Mouse (Mus musculus): ENCODE results near the gene Haus6. TPM values are rescaled to one million over a fixed set of nuclear protein-coding genes. Genes with fewer than 3 reads are reported as not detected.

Gene Haus6
- polyA plus RNA-seq, 1 experiment from 2014 or later: 21.2 TPM

- Histone ChIP-seq H3K4me1 (replicated peaks; ENCODE audit: control insufficient read depth, insufficient read depth, low read length) (peaks cover 13% of the 10 kb centered on the region), H3K27me3 (ENCODE audit: control insufficient read depth, insufficient read depth, low read depth, low read length) (no peaks in the 10 kb centered on the region), H3K36me3 (ENCODE audit: control insufficient read depth, insufficient read depth, low read length) (peaks cover 16% of the 10 kb centered on the region), H3K9ac (ENCODE audit: low read length) (no peak overlapping the region), H3K27ac (ENCODE audit: low read length) (no peak overlapping the region), H3K4me3 (ENCODE audit: low read length) (no peak overlapping the region), H3K4me2 (ENCODE audit: low read depth, low read length) (no peak overlapping the region), H3K9me3 (ENCODE audit: control insufficient read depth, low read length) (no peaks in the 10 kb centered on the region)
- ATAC-seq (ENCODE audit: low read depth): no peak
- WGBS: 61% methylated on average over 4 of the region's 4 CpGs
Observed at GRCm38 (mm10) chr4:86580056-86580455, 31.8 kb downstream of the Haus6 start.

GRCm38 (mm10) chr4:86576630-86577225, 35.1 kb downstream of the Haus6 start:
- peak overlapping the region; percentile 92 for H3K9ac ChIP-seq (ENCODE audit: low read length)
- no peaks in the 10 kb centered on the region for H3K36me3 ChIP-seq (ENCODE audit: control insufficient read depth, insufficient read depth, low read length)
- no peak for ATAC-seq (ENCODE audit: low read depth)
- peak overlapping the region; percentile 85 for H3K4me3 ChIP-seq (ENCODE audit: low read length)
- H3K9me3 ChIP-seq (ENCODE audit: control insufficient read depth, low read length): no peaks in the 10 kb centered on the region
- 3% methylated on average over 11 of the region's 11 CpGs for WGBS
- H3K27me3 ChIP-seq (ENCODE audit: control insufficient read depth, insufficient read depth, low read depth, low read length): no peaks in the 10 kb centered on the region; the same call in 1 of the 2 replicates
- peak overlapping the region; percentile 56 for H3K4me2 ChIP-seq (ENCODE audit: low read depth, low read length)
- H3K4me1 ChIP-seq (replicated peaks; ENCODE audit: control insufficient read depth, insufficient read depth, low read length): peaks cover 13% of the 10 kb centered on the region
- H3K27ac ChIP-seq (ENCODE audit: low read length): no peak overlapping the region

DNA sequence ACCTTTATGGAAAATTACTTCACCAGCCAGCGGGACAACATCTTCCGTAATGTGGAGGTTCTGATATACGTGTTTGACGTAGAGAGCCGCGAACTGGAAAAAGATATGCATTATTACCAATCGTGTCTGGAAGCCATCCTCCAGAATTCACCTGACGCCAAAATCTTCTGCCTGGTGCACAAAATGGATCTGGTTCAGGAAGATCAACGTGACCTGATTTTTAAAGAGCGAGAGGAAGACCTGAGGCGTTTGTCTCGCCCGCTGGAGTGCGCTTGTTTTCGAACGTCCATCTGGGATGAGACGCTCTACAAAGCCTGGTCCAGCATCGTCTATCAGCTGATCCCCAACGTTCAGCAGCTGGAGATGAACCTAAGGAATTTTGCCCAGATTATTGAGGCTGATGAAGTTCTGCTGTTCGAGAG, 35.7 kb downstream of the Haus6 start:
- Histone ChIP-seq H3K4me2 (ENCODE audit: low read depth, low read length) (peak overlapping the region; percentile 56), H3K36me3 (ENCODE audit: control insufficient read depth, insufficient read depth, low read length) (no peaks in the 10 kb centered on the region), H3K27me3 (ENCODE audit: control insufficient read depth, insufficient read depth, low read depth, low read length) (no peaks in the 10 kb centered on the region; the same call in 1 of the 2 replicates), H3K4me3 (ENCODE audit: low read length) (peak overlapping the region; percentile 85), H3K9ac (ENCODE audit: low read length) (peak overlapping the region; percentile 92), H3K9me3 (ENCODE audit: control insufficient read depth, low read length) (no peaks in the 10 kb centered on the region), H3K4me1 (replicated peaks; ENCODE audit: control insufficient read depth, insufficient read depth, low read length) (peaks cover 13% of the 10 kb centered on the region), H3K27ac (ENCODE audit: low read length) (peak overlapping the region; percentile 98; the same call in 1 of the 2 replicates)
- no peak for ATAC-seq (ENCODE audit: low read depth)
- WGBS: 0% methylated on average over 20 of the region's 20 CpGs

GRCm38 (mm10) chr4:86575283-86575983, 36.4 kb downstream of the Haus6 start, which contains the start of gene Rraga:
Gene Rraga (plus strand): TSS chr4:86575668.
- peaks cover 13% of the 10 kb centered on the region for H3K4me1 ChIP-seq (replicated peaks; ENCODE audit: control insufficient read depth, insufficient read depth, low read length)
- peak; percentile 98 for ATAC-seq (ENCODE audit: low read depth)
- under 1% methylated on average over 53 of the region's 53 CpGs for WGBS
- no peaks in the 10 kb centered on the region; the same call in 1 of the 2 replicates for H3K27me3 ChIP-seq (ENCODE audit: control insufficient read depth, insufficient read depth, low read depth, low read length)
- H3K4me2 ChIP-seq (ENCODE audit: low read depth, low read length): peak within 1 kb of the TSS; percentile 79
- H3K27ac ChIP-seq (ENCODE audit: low read length): peak within 1 kb of the TSS; percentile 98
- H3K4me3 ChIP-seq (ENCODE audit: low read length): peak within 1 kb of the TSS; percentile 85
- no peaks in the 10 kb centered on the region for H3K9me3 ChIP-seq (ENCODE audit: control insufficient read depth, low read length)
- peak within 1 kb of the TSS; percentile 92 for H3K9ac ChIP-seq (ENCODE audit: low read length)
- no peaks in the 10 kb centered on the region for H3K36me3 ChIP-seq (ENCODE audit: control insufficient read depth, insufficient read depth, low read length)

- peak; percentile 8 for ATAC-seq (ENCODE audit: low read depth)
- peaks cover 13% of the 10 kb centered on the region for H3K4me1 ChIP-seq (replicated peaks; ENCODE audit: control insufficient read depth, insufficient read depth, low read length)
- no peaks in the 10 kb centered on the region for H3K36me3 ChIP-seq (ENCODE audit: control insufficient read depth, insufficient read depth, low read length)
- no peaks in the 10 kb centered on the region; the same call in 1 of the 2 replicates for H3K27me3 ChIP-seq (ENCODE audit: control insufficient read depth, insufficient read depth, low read depth, low read length)
- H3K4me3 ChIP-seq (ENCODE audit: low read length): peak overlapping the region; percentile 85
- peak overlapping the region; percentile 98 for H3K27ac ChIP-seq (ENCODE audit: low read length)
- no peaks in the 10 kb centered on the region for H3K9me3 ChIP-seq (ENCODE audit: control insufficient read depth, low read length)
- 10% methylated on average over 6 of the region's 6 CpGs for WGBS
- H3K9ac ChIP-seq (ENCODE audit: low read length): peak overlapping the region; percentile 92
- peak overlapping the region; percentile 79 for H3K4me2 ChIP-seq (ENCODE audit: low read depth, low read length)
Observed at GRCm38 (mm10) chr4:86574939-86575282, 36.9 kb downstream of the Haus6 start.

DNA sequence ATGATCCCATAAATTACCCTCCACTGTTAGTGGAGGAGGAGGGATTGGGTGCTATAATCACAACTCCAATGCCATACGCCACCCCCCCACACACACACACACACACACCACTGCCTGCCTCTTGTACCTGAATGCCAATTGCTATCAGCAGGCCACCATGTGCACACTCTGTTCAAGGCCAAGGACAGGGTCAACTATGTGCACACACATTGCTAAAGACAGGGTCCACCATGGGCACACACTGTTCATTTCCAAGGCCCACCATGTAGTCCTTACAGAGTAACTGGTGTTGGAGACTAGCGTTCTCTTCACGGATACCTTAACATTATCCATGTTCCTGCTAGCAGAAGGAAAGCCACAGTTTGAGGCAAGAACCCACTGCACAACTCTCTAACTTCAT, 50.8 kb downstream of the Haus6 start:
- no peak for ATAC-seq (ENCODE audit: low read depth)
- Histone ChIP-seq H3K4me1 (replicated peaks; ENCODE audit: control insufficient read depth, insufficient read depth, low read length) (no peaks in the 10 kb centered on the region), H3K4me3 (ENCODE audit: low read length) (no peak overlapping the region), H3K36me3 (ENCODE audit: control insufficient read depth, insufficient read depth, low read length) (no peaks in the 10 kb centered on the region), H3K9ac (ENCODE audit: low read length) (no peak overlapping the region), H3K9me3 (ENCODE audit: control insufficient read depth, low read length) (no peaks in the 10 kb centered on the region), H3K4me2 (ENCODE audit: low read depth, low read length) (no peak overlapping the region), H3K27ac (ENCODE audit: low read length) (no peak overlapping the region), H3K27me3 (ENCODE audit: control insufficient read depth, insufficient read depth, low read depth, low read length) (no peaks in the 10 kb centered on the region)
- WGBS: 98% methylated on average over 3 of the region's 3 CpGs

- Histone ChIP-seq H3K4me1 (replicated peaks; ENCODE audit: control insufficient read depth, insufficient read depth, low read length) (no peaks in the 10 kb centered on the region), H3K9ac (ENCODE audit: low read length) (no peak overlapping the region), H3K4me2 (ENCODE audit: low read depth, low read length) (no peak overlapping the region), H3K27ac (ENCODE audit: low read length) (no peak overlapping the region), H3K9me3 (ENCODE audit: control insufficient read depth, low read length) (no peaks in the 10 kb centered on the region), H3K27me3 (ENCODE audit: control insufficient read depth, insufficient read depth, low read depth, low read length) (no peaks in the 10 kb centered on the region), H3K36me3 (ENCODE audit: control insufficient read depth, insufficient read depth, low read length) (no peaks in the 10 kb centered on the region), H3K4me3 (ENCODE audit: low read length) (no peak overlapping the region)
- 55% methylated on average over 4 of the region's 4 CpGs for WGBS
- no peak for ATAC-seq (ENCODE audit: low read depth)
Observed at GRCm38 (mm10) chr4:86559006-86559405, 52.8 kb downstream of the Haus6 start.

- no peaks in the 10 kb centered on the region for H3K36me3 ChIP-seq (ENCODE audit: control insufficient read depth, insufficient read depth, low read length)
- H3K4me1 ChIP-seq (replicated peaks; ENCODE audit: control insufficient read depth, insufficient read depth, low read length): no peaks in the 10 kb centered on the region
- no peaks in the 10 kb centered on the region for H3K27me3 ChIP-seq (ENCODE audit: control insufficient read depth, insufficient read depth, low read depth, low read length)
- no peak within 1 kb of the TSS for H3K4me3 ChIP-seq (ENCODE audit: low read length)
- no peak within 1 kb of the TSS for H3K4me2 ChIP-seq (ENCODE audit: low read depth, low read length)
- H3K27ac ChIP-seq (ENCODE audit: low read length): no peak within 1 kb of the TSS
- WGBS: 90% methylated on average over 7 of the region's 7 CpGs
- no peaks in the 10 kb centered on the region for H3K9me3 ChIP-seq (ENCODE audit: control insufficient read depth, low read length)
- no peak within 1 kb of the TSS for H3K9ac ChIP-seq (ENCODE audit: low read length)
- no peak for ATAC-seq (ENCODE audit: low read depth)
Observed at GRCm38 (mm10) chr4:86558228-86558627, 53.6 kb downstream of the Haus6 start, which contains the start of gene Saxo1. Gene Saxo1 (minus strand): TSS chr4:86558328.

GRCm38 (mm10) chr4:86557371-86557770, 54.5 kb downstream of the Haus6 start:
- Histone ChIP-seq H3K9me3 (ENCODE audit: control insufficient read depth, low read length) (no peaks in the 10 kb centered on the region), H3K27me3 (ENCODE audit: control insufficient read depth, insufficient read depth, low read depth, low read length) (no peaks in the 10 kb centered on the region), H3K4me1 (replicated peaks; ENCODE audit: control insufficient read depth, insufficient read depth, low read length) (no peaks in the 10 kb centered on the region), H3K36me3 (ENCODE audit: control insufficient read depth, insufficient read depth, low read length) (no peaks in the 10 kb centered on the region), H3K4me3 (ENCODE audit: low read length) (no peak overlapping the region), H3K27ac (ENCODE audit: low read length) (no peak overlapping the region), H3K4me2 (ENCODE audit: low read depth, low read length) (no peak overlapping the region), H3K9ac (ENCODE audit: low read length) (no peak overlapping the region)
- no peak for ATAC-seq (ENCODE audit: low read depth)
- 68% methylated on average over 7 of the region's 7 CpGs for WGBS

Data from lung, embryonic 16.5 days (tissue).